Mouse (Mus musculus) left cerebral cortex, postnatal 4 days (tissue): ENCODE results near the gene Otop2. TPM values are rescaled to one million over a fixed set of nuclear protein-coding genes. Genes with fewer than 3 reads are reported as not detected.

Source experiments
- DNase-seq: peaks from one replicate; pipeline ENCODE4 v3.0.0-alpha.2; 2022
- intact Hi-C: fragments of 180-260 bp; cut with DNase I; formaldehyde crosslinking; loops from one replicate; pipeline ENCODE4 v1.15.1; 2025
- total RNA-seq, 2 experiments: library from RNA; stranded (reverse); gene quantifications; 2 replicates each; pipeline ENCODE4 v1.2.3; 2021

Otop2 gene
- total RNA-seq, 2 experiments from 2014 or later = not detected

- intact Hi-C loops = no loop called here
These were observed 11.0 kb upstream of the Otop2 start for GRCm38 (mm10) chr11:115295939-115296338.

GRCm38 (mm10) chr11:115296471-115297210 is 10.3 kb upstream of the Otop2 start:
- no peak for DNase-seq
- intact Hi-C loops = no loop called here

More at GRCm38 (mm10) chr11:115295939-115296338, 11.0 kb upstream of the Otop2 start:
- DNase-seq = no peak

- DNase-seq = peak; percentile 46
- intact Hi-C loops = no loop called here
These were observed 9.6 kb upstream of the Otop2 start, which contains the start of gene Fads6 for GRCm38 (mm10) chr11:115297214-115297826. TSS of gene Fads6 (minus strand) at chr11:115297663.

GRCm38 (mm10) chr11:115298160-115298559 is 8.8 kb upstream of the Otop2 start:
- DNase-seq = no peak
- intact Hi-C loops = no loop called here

GRCm38 (mm10) chr11:115300745-115301144 is 6.2 kb upstream of the Otop2 start:
- intact Hi-C loops = no loop called here
- no peak for DNase-seq

- intact Hi-C loops = no loop called here
- DNase-seq = no peak
These were observed 5.6 kb upstream of the Otop2 start for GRCm38 (mm10) chr11:115301351-115301750.

GRCm38 (mm10) chr11:115303167-115303566 is 3.8 kb upstream of the Otop2 start:
- intact Hi-C loops = no loop called here
- DNase-seq = no peak

GRCm38 (mm10) chr11:115308781-115309180 is 1.8 kb downstream of the Otop2 start:
- no peak for DNase-seq
- intact Hi-C loops = no loop called here

- no peak for DNase-seq
- intact Hi-C loops = no loop called here
These were observed 7.3 kb downstream of the Otop2 start for GRCm38 (mm10) chr11:115314249-115314648.

GRCm38 (mm10) chr11:115317204-115317603 is 10.2 kb downstream of the Otop2 start:
- intact Hi-C loops = no loop called here
- DNase-seq = no peak

- intact Hi-C loops = no loop called here
- DNase-seq = no peak
These were observed 11.5 kb downstream of the Otop2 start for GRCm38 (mm10) chr11:115318245-115319027.

- peak; percentile 61 for DNase-seq
- intact Hi-C loops = no loop called here
These were observed 12.9 kb downstream of the Otop2 start for GRCm38 (mm10) chr11:115319704-115320383.

GRCm38 (mm10) chr11:115321906-115322693 is 15.1 kb downstream of the Otop2 start, which contains the start of gene Ush1g:
TSS of gene Ush1g (minus strand) at chr11:115322041.
- intact Hi-C loops = no loop called here
- DNase-seq = peak; percentile 69

GRCm38 (mm10) chr11:115323354-115323753 is 16.4 kb downstream of the Otop2 start:
- intact Hi-C loops = no loop called here
- no peak for DNase-seq

GRCm38 (mm10) chr11:115326730-115327129 is 19.8 kb downstream of the Otop2 start:
- intact Hi-C loops = no loop called here
- no peak for DNase-seq

- DNase-seq = no peak
- intact Hi-C loops = no loop called here
These were observed 22.4 kb downstream of the Otop2 start for GRCm38 (mm10) chr11:115329339-115329738.

GRCm38 (mm10) chr11:115334531-115334930 is 27.6 kb downstream of the Otop2 start, which contains the start of gene Otop3:
TSS of gene Otop3 (plus strand) at chr11:115334731.
- no peak for DNase-seq
- intact Hi-C loops = no loop called here

- no peak for DNase-seq
- intact Hi-C loops = no loop called here
These were observed 28.3 kb downstream of the Otop2 start for GRCm38 (mm10) chr11:115335223-115335622.

GRCm38 (mm10) chr11:115336115-115336514 is 29.2 kb downstream of the Otop2 start:
- DNase-seq = no peak
- intact Hi-C loops = no loop called here

- intact Hi-C loops = no loop called here
- no peak for DNase-seq
These were observed 30.4 kb downstream of the Otop2 start for GRCm38 (mm10) chr11:115337350-115337749.
